Mouse (Mus musculus) lung, adult 2 months (tissue): ENCODE measurements around the gene Wipf1. TPM values are rescaled to one million over a fixed set of nuclear protein-coding genes. Genes with fewer than 3 reads are reported as not detected.

Source experiments
- DNase-seq: peaks from one replicate; pipeline ENCODE4 v3.0.0; 2022
- H3K4me1 ChIP-seq: fragments of 200-500 bp; 2 replicates; pipeline ENCODE4 v1.6.1; 2011; ENCODE audit warnings: low read length; ENCODE audit not compliant: control insufficient read depth, insufficient read depth
- H3K4me3 ChIP-seq: fragments of 200-500 bp; replicated peaks from 2 replicates; pipeline ENCODE3; 2011; ENCODE audit warnings: low read depth, mild to moderate bottlenecking, control low read depth, low read length; ENCODE audit errors: extremely low read depth
- CTCF ChIP-seq: fragments of 200-500 bp; IDR thresholded peaks from 2 replicates; pipeline ENCODE4 v1.5.1; 2011; ENCODE audit warnings: mild to moderate bottlenecking, low read length, control low read depth; ENCODE audit not compliant: insufficient read depth
- POLR2A ChIP-seq: fragments of 200-500 bp; IDR thresholded peaks from 2 replicates; pipeline ENCODE4 v1.6.1; 2011; ENCODE audit warnings: low read depth, mild to moderate bottlenecking, control low read depth, low read length, borderline replicate concordance; ENCODE audit errors: extremely low read depth
- WGBS: fragments of 180-500 bp; shearing (Covaris S2); methylation state at CpG from one replicate; pipeline ENCODE4 v1.1.7; 2018; 5-methylcytosine and 5-hydroxymethylcytosine counted together
- polyA plus RNA-seq: library from polyadenylated mRNA; depleted of rRNA; stranded (reverse); fragments of >200 nt; gene quantifications from 2 replicates; pipeline ENCODE4 v1.2.3, GENCODE M21; 2012

Gene Wipf1
- polyA plus RNA-seq, 1 experiment, result 23.1 TPM

DNA sequence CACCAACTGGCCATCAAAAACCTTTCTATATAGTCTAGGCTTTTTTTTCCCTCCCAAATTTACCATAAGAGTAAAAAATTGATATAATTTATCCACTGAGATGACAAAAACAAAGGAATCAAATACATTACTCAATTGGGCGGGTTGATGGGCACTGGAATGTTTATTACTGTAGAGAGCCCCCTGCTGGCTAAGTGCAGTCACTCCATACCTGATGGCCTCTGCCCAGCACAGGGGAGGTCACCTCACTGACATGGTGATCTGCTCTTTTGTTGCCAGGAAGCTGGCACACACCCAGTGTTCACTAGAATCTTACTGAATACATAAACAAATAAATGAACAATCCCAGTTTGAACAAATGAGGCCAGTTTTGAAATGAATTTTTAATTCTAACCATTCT is 102.2 kb downstream of the Wipf1 start:
- H3K4me3 ChIP-seq, result no peak overlapping the region
- WGBS, result 26% methylated on average over 1 of the region's 1 CpGs
- peak; percentile 49 for DNase-seq
- H3K4me1 ChIP-seq, result no peaks in the 10 kb centered on the region; the same call in 1 of the 2 replicates
- TF ChIP-seq POLR2A, result no peak
- peak; percentile 74 for TF ChIP-seq CTCF

DNA sequence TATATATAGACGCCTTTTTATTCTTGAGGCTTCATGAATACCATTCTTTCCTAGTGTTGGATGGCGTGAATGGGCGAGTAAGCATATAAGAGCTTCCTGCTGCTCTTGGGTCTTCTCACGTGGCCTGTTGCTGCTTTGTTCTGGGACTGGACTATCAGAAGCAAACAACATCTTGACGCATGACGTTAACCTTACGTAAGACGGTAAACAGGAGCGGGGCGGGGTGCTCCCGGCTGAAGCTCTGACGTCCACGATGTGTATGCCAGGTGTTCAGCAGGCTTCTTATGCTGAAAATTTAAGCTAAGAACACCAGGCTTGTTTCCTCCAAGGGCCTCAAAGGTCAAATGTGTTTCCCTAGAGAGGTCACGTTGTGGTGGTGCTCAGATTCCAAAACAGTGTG is 103.7 kb downstream of the Wipf1 start:
- WGBS, result 69% methylated on average over 14 of the region's 14 CpGs
- DNase-seq, result no peak
- Histone ChIP-seq H3K4me1 (no peaks in the 10 kb centered on the region; the same call in 1 of the 2 replicates), H3K4me3 (no peak overlapping the region)
- TF ChIP-seq POLR2A (no peak), CTCF (no peak)

DNA sequence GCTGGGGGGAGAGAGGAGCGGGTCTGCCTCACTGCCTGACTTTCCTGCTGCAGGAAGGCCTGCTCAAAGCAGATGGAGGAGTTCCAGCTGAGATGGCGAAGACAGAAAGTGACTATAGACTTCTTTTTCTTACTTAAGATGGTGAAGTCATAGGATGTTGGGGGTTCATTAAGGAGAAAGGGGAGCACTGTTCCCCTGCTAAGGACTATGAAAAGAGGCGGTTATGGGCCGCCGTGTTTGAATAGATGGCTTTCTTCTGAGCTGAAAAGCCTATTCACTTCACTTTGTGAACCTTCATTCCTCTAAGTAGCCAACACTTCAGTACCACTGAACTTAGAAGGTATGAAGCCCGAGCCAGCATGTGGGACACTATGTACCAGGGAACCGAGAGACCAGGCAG is 109.8 kb downstream of the Wipf1 start:
- Histone ChIP-seq H3K4me1 (no peaks in the 10 kb centered on the region), H3K4me3 (no peak overlapping the region)
- 69% methylated on average over 7 of the region's 7 CpGs for WGBS
- TF ChIP-seq POLR2A (no peak), CTCF (no peak)
- DNase-seq, result no peak

DNA sequence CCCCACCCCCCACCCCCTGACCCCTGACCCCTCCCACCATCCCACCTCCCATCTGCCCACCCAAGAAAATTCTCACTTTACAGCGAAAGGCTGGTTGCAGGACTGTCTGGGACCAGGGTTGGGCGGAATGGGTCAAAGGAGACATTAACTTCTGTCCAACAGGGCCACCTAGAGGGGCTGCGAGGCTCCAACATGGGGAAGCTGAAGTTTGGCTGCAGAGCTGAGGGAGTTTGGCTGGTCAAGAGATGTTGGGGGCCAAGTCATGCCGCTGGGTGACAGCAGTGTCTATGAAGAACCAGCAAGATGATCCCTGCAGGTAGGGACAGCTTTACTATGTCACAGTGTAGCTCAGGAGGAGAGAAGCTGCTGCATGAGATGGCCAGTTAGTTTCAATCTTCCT is 110.2 kb downstream of the Wipf1 start:
- WGBS, result 30% methylated on average over 4 of the region's 4 CpGs
- H3K4me3 ChIP-seq, result no peak overlapping the region
- peak; percentile 41 for DNase-seq
- no peak for TF ChIP-seq POLR2A
- peak; percentile 72; the same call in 1 of the 2 replicates for TF ChIP-seq CTCF
- no peaks in the 10 kb centered on the region for H3K4me1 ChIP-seq

DNA sequence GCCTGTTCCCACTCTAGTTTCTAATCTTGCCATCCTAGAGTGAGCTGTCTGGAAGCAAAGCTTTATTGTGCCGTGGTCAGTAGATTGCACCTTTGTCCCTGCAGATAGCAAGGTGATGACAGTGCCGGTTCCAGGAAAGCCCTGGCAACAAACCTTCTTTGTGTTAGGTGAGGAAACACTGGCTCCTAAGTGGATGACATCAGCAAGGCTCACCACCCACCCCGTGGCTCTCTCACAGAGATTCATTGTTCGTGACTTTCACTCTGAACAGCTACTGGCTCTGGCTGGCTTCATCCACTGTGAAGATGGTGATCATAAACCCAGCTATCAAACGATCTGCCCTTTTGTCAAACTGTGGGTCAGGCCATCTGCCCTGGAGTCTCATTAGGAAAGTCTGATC is 113.6 kb downstream of the Wipf1 start:
- Histone ChIP-seq H3K4me3 (no peak overlapping the region), H3K4me1 (no peaks in the 10 kb centered on the region)
- WGBS, result 36% methylated on average over 5 of the region's 5 CpGs
- TF ChIP-seq POLR2A (no peak), CTCF (no peak)
- no peak for DNase-seq

DNA sequence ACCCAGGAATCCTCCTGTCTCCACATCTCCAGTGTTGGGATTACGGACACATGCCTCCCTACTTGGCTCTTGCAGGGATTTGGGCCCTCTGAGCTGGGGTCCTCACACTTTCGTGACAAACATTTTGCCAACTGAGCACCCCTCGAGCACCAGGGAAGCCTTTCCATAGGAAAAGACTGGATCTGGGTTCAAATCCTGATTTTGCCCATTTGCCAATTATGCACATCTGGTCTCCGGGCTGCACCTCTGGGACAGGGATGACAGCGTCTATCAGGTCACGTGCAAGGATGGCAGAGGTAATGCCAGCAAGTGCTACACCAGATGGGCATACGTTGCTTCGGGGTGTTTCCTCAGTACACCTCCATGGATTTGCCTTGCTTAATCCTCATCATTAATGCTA is 119.5 kb downstream of the Wipf1 start:
- WGBS, result 97% methylated on average over 8 of the region's 8 CpGs
- DNase-seq, result no peak
- TF ChIP-seq CTCF (no peak), POLR2A (no peak)
- Histone ChIP-seq H3K4me3 (no peak overlapping the region), H3K4me1 (no peaks in the 10 kb centered on the region)

DNA sequence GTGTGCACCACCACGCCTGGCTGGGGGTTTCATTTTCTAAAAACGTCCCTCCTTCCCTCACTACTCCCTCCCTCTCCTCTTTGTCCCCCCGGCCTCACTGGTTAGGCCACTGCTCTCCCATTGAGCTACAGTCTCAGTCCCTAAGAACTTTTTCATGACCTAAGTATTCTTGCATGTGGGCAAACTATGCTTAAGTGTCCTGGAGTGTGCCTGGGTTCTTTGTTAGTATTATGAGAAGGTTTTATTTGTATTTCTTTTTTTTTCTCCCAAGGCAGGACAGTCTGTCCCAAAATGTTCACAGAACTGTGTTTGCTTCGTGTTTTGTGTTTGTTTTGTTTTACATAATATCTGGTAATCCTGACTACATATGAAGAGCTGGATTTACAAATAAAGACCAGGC is 121.9 kb downstream of the Wipf1 start:
- DNase-seq, result no peak
- no peaks in the 10 kb centered on the region for H3K4me1 ChIP-seq
- H3K4me3 ChIP-seq, result no peak overlapping the region
- 64% methylated on average over 4 of the region's 4 CpGs for WGBS
- no peak for TF ChIP-seq POLR2A
- TF ChIP-seq CTCF, result no peak

DNA sequence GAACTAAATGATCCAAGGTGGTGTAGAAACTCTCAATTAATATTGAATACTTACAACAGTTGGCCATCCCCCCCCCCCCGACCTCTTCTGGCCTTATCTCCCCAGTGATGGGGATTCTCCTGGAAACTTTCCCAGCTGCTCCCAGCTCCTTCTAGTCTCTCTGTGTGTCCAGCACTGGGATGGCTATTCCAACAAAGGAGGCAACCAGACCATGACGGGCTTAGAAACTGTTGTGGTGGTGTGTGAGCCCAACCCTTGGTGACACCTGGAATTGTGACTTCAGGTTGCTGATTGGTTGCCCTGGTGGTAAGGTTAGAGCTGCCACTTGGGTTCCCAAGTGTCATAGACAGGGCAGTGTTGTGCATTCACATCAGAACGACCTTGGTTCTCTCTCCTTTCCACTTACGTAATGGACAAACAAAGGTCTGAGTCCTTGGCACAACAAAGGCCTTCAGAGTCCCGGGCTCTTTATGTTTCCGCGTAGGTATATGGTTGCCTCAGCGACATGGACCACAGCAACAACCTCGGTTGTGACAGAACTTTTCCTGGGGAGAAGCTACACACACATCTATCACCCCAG is 123.1 kb downstream of the Wipf1 start:
- H3K4me1 ChIP-seq, result no peaks in the 10 kb centered on the region
- 73% methylated on average over 9 of the region's 9 CpGs for WGBS
- DNase-seq, result no peak
- H3K4me3 ChIP-seq, result no peak overlapping the region
- TF ChIP-seq POLR2A (no peak), CTCF (no peak)

DNA sequence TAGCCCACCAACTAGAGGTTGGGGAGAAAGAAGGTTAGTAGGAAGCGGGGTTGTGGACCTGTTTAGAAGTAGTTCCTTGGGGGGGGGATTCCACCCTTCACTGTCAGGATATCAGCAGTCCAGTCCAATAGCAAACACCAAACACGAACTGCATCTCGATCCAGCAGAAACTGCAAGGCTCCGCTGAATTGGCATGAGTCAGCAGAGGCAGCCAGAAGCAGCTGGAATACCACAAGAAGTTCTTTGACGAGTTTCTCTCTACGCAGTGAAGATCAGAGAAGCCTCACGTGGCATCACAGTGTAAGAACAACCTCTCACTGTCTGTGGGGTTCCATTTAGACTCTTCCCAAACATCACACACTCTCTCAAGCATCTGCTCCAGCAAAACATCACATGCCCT is 124.6 kb downstream of the Wipf1 start:
- 93% methylated on average over 7 of the region's 7 CpGs for WGBS
- H3K4me3 ChIP-seq, result no peak overlapping the region
- H3K4me1 ChIP-seq, result no peaks in the 10 kb centered on the region
- DNase-seq, result no peak
- no peak for TF ChIP-seq CTCF
- TF ChIP-seq POLR2A, result no peak

DNA sequence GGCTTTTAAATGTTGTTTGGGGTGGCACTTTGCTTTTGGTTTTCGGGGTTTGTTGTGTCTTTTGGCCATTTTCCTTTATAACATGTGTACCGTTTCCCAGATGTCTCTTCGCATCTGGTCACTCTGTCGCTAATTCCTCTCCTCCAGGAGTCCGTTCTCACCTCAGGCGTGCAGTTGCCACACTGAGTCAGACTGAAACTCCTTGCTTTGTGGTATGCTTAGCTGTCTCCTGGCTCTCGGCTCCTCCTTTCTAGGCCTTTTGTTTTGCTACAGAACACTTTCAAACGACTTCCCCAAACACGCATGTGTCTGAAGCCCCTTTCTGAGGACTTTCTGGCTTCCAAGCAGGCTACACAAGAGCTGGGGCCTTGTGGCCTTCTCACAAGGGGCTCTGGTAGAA is 125.1 kb downstream of the Wipf1 start:
- Histone ChIP-seq H3K4me1 (no peaks in the 10 kb centered on the region), H3K4me3 (no peak overlapping the region)
- 81% methylated on average over 9 of the region's 9 CpGs for WGBS
- TF ChIP-seq POLR2A, result no peak
- TF ChIP-seq CTCF, result no peak
- DNase-seq, result no peak
